Mouse (Mus musculus) urinary bladder, postnatal 4 days (tissue): Measurements from ENCODE around the gene Ccdc80.
A peak's percentile ranks its signal among the peaks of the same experiment; 100 is the strongest.

ENCODE experiments used
- DNase-seq, 2 experiments: peaks; one replicate each; pipeline ENCODE4 v3.0.0; 2021 to 2022; ENCODE audit warnings: low spot score in 2 of 2

The Ccdc80 gene

DNA sequence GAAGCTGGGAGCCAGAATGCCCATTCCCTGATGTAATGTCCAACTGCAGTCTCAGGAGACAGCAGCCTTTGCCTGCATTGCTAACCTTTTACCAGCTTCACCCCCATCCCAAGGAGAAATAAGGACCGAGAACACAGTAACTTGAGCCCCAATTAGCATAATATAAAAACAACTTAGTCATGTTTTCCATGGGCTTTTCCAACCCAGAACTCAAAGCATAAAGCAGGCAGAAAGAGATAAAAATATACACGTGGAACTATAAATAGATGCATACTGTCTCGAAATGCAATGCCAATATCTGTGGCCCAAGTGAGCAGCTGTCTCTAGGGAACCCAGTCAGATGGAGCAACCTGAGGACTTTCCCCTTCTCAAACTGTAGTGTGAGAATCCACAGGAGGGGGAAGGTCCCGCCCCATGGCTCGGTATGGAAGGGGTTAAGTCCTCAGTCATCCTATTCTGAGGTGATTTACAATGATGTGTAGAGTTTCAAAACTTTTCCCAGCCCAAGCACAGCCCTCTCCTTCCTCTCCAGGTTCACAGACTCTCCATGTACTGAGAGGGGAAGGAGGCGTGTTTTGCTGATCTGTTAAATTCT lies at the start of gene Ccdc80:
Gene Ccdc80 (plus strand): TSS at position 266 of the 595 bp plus-strand sequence.
- peak in 1 of 2 experiments; percentile 64 for DNase-seq

DNA sequence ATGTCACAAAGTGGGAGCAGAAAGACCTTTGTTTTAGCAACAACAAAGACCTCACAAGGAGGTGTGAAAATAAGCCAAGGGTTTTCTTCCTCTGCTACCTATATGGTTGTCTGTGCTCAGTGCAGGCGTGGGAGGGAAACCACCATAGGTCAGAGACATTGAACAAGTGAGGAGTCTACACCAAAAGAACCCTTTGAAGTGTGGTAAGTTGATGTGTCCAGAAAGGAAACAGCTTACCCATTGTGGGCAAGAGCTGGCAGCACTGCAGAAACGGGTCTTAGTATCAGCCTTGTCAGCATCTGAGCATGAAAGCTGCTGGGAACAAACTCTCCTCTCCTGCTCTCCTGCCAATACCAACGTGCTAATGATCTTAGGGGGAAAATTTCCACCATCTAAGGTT lies 48.4 kb upstream of the Ccdc80 start:
- DNase-seq = no peak

DNA sequence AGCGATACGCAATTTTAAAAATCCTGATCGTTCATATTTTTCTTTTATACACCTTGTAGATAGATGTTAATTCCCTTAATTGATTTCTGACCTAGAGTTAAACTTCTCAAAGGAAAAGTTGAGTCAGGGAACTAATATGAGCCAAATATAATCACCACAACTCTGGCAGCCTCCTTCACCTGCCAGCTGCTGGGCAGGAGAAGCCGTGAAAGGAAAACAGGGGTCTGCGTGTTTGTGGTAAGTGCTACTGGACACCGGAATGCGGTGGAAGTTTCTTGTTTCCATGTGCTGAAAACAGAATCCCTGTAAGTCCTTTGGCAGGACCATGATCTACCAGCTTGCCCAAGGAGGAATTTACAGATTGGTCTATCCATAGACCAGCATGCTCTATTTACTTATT lies 36.0 kb upstream of the Ccdc80 start:
- DNase-seq = no peak

DNA sequence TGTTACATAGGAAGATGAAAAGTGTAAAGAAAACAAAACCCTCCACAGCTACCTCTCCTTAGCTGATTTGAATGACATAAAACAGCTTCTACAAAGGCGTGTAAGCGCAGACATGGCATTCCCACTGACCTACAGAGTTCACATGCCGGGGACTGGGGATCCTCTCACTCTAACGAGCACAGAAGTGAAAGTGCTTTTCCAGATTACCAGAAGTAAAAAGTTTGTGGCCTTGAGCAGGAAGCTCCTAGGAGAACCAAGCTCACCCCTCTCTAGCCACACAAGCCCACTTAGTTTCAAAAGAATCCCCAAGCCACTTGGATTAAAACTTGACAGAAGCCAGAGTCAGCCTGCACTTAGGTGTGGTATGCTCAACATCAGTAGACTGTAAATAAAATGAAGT lies 35.3 kb upstream of the Ccdc80 start:
- no peak for DNase-seq

DNA sequence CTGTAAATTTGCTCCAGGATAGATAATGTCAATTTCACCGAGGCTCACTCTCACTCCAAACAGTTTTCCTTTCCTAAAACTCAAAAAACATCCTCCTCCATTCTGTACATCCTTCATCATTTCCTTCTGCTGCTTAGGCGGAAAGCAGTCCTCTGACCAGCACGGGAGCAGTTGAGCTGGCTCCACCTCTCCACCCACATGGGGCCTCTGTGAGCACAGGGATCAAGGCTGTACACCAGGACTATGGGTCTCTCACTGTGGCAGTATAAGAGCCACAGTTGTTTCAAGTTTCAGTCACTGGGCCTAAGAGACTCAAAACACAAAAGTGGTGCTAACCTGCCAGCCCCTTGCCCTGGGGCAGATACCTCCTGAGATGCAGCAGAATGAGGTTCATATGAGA lies 32.1 kb upstream of the Ccdc80 start:
- DNase-seq = no peak

DNA sequence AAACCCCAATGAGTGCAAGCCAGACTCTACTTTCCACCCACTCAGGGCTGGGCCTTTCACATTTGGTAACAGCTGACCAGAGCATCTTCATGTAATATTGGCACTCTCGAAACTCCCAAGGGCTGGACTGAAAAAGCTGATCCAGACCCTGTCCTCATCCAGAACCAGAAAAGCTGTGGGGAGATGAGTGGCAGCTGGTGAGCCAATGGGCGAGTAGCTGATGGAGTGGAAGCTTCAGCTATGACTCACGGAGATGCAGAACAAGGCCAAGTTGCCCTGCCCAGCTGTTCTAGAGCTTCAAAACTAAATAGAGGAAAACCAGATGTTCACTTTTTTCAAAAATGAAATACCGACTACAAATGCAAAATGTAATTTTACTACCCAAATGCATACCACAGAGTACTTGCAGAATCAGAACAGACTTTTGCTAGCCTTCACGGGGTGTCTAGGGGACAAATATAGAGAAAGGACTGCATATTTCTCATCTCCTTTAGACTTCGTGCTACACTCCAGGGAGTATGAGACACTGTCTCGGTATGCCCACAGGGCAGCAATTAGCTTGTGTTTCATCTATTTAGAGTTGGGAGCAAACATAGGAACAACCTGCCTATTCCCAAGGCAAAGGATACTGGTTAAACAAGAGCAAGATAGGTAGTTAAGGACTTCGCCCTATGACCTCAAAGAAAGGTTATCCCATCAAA lies 22.7 kb upstream of the Ccdc80 start:
- peak; percentile 66 to 68 for DNase-seq

DNA sequence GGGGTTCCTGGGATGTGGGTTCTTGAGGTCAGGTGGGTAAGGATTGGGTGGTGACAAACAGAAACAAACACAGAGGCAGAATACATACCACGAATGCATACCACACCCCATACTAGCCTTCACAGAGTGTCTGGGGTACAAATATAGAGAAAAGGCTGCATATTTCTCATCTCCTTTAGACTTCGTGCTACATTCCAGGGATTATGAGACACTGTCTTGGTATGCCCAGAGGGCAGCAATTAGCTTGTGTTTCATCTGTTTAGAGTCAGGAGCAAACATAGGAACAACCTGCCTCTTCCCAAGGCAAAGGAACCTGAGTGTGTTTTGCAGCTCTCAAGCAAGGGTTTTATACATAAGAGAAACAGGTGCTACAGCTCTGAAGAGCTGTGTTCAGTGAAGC lies 21.8 kb upstream of the Ccdc80 start:
- no peak for DNase-seq

DNA sequence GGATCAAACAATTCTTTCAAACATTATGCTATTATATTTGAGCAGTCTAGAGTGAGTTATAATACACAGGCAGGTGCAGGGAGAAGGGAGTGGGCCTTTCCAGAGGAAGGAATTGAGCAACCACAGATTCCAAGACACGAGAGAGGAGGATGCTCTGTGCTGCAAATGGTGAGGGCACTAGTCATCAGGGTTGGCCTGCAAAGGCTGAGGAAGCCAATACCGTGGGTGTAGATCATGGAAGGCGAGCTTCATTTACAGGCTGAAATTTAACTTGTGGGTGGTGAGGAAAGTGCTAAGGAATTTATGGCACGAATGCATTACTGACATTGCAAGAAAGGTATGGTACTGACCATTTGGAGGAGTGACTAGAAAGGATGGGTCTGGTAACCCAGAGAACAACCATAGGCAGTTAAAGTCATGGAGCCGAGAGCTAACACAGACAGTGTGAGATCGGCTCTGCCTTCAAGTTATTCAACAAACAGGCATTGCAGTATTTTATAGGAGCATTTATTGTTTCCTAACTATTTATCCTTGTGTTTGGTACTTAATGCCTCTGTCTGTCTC lies 15.6 kb upstream of the Ccdc80 start:
- DNase-seq = no peak

DNA sequence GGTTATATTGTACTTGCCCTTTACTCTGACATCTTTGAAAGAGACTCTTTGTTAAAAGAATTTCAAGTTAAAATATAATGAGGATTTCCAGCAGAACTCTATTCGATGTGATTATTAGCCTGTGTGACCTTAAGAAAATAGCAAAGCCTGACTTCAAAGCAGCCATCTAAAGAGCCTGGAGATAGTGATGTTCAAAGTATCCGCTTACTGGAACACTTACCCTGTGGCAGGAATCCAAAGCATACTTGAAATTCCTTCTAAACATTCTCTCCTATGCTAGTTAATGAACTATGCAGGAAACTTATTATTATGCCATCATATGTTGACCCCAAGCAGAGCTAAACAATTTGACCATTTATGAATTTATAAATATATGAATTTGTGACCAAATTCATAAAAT lies 13.9 kb upstream of the Ccdc80 start:
- DNase-seq = no peak

DNA sequence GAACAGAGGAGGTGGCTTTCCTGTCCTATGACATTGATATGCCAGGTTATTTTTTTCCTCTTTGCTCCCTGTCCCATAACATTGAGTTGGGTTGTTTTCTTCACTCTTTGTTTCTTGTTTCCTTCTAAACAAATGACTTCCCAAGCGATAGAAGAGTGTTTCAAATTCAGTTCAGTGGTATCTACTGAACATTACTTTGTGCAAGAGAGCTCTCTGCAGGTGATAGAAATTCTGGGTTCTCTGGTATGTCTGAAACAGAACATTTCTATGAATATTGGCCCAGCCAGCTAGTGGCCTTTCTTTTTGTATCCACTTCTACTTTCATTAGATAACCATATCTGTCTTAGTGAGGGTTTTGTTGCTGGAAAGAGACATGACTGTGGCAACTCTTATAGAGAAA lies 4.4 kb upstream of the Ccdc80 start:
- no peak for DNase-seq

DNA sequence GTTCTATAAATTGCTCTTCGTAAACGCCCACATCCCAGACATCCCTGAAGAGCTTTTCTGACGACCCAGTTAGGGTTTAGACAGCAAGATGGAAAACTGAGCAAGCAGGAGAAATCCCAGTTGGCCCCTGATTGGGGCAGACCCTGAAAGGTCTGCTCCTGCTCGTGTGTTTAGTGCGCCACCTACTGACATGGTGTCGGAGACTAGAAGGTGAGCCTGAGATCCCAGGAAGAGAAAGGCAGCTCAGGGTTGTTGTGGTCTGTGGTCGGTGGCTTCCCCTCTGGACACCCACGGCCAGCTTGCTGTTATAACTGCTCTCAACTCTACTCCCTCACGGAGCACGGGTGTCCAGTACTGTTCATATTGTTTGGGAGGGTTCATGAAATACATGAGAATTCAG lies 3.2 kb upstream of the Ccdc80 start:
- peak; percentile 62 to 79 for DNase-seq

DNA sequence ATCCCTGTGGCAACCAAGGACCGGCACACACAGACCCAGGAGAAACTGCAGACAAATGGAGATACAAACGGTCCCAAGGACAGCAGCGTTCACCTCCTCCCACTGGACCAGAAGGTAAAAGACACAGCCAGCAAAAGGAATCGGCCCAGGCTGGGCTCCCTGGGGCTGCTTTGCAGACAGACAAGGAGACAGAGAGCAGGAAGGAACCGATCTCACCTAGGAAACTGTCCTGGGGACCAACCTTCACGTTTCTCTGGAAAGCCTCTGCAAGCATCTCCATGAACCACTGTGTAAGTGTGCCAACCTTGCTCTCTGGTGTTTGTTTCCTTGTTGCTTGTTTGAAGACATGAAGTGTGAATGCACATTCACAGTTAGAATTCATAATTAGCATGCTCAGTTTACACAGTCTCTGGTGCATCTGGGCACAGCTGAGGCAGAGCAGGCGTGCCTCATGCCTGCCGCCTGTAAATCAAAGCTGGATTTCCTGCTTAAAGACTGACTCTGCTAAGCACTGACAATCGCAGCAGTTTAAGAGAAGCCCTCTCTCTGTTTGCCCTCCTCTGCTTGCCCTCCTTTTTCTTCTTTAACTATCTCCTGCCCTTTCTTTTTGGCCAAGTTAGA lies 1.0 kb downstream of the Ccdc80 start:
- no peak for DNase-seq

DNA sequence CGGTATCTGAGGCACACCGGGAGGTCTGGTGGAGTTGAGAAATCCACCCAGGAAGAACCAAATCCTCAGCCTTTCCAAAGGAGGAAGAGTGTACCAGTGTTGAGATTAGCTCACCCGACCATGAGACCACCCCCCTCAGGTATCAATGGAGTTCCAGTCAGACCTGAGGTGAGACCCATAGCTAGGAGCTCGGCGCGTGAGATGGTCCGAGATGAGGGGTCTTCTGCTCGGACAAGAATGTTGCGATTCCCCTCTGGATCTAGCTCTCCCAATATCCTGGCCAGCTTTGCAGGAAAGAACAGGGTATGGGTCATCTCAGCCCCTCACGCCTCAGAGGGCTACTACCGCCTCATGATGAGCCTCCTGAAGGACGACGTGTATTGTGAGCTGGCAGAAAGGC lies 1.8 kb downstream of the Ccdc80 start:
- no peak for DNase-seq

DNA sequence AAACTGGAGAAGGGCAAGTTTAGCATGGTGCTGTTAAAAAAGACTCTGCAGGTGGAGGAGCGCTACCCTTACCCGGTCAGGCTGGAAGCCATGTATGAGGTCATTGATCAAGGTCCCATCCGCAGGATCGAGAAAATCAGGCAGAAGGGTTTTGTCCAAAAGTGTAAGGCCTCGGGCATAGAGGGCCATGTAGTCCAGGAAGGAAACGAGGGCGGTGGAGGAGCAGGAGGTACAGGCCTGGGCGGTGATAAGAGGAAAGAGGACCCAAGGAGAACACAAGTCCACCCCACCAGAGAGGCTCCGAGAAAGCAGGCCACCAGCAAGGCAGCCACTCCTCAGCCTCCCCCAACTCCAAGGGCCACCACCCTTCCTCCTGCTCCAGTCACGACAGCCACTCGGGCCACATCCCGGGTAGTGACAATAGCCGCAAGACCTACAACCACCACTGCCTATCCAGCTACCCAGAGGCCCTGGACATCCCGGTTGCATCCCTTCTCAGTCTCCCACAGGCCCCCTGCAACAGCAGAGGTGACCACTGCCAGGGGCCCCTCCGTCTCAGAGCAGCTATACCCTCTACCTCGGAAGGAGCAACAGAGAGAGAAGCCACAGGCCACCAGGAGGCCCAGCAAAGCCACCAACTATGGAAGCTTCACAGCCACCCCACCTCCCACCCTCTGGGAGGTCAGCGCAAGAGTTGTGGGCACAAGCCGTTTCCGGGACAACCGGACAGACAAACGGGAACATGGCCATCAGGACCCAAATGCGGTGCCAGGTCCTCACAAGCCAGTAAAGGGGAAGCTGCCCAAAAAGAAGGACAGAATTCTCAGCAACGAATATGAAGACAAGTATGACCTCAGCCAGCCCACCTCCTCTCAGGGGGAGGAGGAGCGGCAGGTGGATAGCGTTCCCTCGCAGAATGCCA lies 2.6 kb downstream of the Ccdc80 start:
- DNase-seq = no peak

DNA sequence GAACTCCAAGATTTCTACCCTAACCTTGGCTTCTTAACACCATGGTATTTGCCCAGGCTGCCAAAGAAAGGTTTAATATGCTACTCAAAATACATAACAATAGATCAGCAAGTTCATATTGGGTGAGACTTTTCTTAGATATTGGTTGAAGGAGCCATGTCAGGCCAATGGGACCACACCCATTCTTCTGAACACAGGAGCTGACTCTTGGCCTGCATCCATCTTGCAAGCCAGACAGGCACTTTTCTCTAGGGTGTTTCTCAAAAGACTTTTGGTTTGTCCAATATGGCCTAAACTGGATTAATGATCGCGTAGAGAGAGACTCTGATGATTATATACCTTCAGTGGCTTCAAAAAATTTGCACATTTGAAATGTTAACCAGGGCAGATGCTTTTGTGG lies 4.3 kb downstream of the Ccdc80 start:
- DNase-seq = no peak

DNA sequence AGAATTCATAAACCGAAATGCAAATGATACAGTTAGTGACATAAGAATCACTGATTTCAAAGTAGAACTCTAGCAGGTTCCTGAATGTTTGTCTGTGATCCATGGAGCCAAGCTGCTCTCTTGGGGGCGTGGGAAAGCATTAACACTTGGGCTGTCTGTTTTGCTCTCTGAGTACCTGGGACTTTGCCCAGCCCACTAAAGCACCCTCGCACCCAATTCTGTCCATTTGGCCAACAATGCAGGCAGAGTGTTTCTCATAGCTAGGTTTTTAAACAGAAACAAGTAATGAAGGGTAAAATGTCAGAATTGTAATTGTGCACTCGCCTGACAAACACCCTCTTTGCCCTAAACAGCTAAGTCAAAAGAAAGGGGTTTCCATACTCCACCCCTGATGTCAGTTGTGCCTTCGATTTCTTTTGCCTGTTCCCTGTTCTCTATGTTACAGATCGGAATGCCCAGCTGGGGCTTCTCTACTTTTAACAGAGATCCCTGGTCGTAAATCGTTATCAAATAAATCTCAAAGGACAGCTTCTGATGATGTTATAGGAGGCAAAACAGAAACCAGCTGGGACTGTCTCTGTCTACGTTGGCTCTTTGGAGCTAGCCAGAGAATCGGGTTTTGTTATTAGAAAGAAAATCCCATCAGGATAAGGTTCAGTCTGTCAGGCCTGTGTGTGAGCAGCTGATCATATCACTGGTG lies 5.1 kb downstream of the Ccdc80 start:
- no peak for DNase-seq

DNA sequence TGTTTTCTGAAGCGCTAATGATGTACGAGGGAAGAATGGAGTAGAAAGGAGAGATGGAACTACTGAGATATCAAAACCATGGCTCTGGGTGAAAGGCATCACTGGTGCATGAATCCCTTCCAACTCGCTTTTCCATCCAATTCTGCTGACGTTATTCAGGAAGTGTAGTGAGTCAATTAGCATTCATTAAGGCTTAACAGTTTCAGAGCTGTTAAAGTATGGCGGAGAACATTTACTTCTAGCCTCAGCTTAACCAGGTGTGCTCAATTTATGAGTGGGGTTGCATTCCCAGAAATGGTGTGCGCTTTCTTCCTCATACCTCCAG lies 5.6 kb downstream of the Ccdc80 start:
- DNase-seq = no peak

DNA sequence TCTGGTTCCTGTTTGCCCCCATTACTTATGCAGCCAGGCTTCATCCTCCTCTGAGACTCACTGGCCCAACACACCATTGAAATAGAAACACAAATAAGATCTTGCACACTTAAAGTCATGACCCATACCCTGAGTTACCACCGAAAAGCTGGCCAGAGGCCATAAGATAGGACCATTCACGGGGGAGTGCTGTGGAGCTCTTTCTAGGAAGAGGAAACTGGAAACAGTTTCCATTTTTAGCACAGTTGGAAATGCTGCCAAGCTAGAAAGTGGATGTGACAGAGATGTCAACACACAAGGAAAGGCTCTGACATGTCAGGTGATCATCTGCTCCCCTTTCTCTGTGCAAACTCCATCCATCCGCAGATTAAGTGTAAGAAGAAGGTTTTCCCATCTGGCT lies 7.7 kb downstream of the Ccdc80 start:
- DNase-seq = no peak

DNA sequence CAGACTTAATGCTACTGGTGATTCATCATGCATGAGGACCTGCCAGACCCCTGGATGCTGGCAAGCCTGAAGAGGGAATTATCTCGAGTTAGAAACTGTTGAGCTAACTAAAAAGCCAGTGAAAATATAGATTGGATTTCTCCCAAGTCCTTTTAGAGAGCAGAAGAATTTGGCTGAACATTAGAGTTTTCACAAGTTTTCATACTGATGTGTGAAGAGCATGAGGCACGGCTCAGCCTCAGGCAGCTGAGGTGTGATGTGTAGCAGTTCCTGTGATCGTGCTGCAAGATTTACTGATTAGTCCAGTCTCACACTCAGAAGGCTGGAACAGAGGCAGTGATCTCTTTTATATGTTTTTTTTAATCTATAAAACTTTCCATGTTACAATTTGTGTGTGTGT lies 11.8 kb downstream of the Ccdc80 start:
- no peak for DNase-seq

DNA sequence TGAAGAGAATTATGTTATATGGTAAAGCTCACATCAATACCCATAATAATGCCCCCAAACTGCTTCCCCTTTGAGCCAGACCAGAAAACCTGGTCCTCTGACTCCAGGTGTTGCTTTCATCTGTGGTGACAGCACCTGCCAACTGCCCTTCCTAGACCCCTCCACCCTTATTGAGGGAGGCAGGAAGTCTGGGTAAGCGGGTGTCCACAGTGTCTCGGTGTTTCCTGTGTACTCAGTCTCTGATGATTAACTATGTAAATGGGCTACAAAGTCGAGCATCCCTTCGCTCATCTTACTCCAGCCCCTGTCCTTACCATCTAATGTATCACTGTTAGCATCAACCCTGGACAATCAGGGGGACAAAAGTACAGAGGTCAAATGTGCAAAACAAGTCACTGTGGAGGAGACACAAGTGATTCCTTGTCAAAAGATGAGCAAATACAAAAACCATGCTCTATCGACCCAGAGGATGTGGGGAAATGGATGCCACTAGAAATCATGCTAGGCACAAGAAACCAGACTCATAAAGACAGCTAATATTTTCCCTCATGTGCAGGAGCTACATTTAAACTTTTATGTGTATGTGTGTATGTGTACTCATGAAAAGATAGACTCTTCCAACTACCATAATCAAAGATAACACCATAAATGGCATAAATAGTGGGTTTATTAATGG lies 15.1 kb downstream of the Ccdc80 start:
- DNase-seq = no peak

DNA sequence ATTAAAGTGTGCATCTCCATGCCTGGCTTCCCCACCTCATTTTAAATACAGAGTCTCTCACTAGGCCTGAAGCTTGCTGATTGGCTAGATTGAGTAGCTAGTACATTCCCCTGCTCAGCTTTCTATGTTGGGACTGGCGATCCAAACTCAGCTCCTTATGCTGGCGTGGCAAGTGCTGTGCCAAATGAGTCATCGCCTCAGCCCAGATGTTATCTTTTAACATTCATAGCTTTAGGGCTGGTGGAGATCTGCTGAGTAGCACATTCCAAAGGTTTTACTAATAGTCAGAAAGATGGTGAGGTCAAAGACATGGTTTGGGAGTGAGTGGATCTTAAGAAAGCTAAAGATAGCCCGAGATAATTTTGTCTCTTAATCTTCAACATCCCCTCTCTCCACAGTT lies 17.3 kb downstream of the Ccdc80 start:
- DNase-seq = peak; percentile 57 to 65
